In genomic region chr9:31844614-31845013, GRCm38 (mm10) we compare ENCODE assay signal across 15 mouse cellular contexts.
"Had no signal": no experiment of that assay in that cellular context is flagged by ENCODE, and none has a peak within 500 bp of the region (broad histone marks: within the 10 kb centered on the region; RNA-seq: fewer than 3 reads in every experiment).

No protein-coding gene starts in this region.

- H3K4me2 ChIP-seq: liver, embryonic 11.5 days; liver, embryonic 15.5 days; midbrain, embryonic 13.5 days; neural tube, embryonic 15.5 days had no signal

- H3K4me3 ChIP-seq: liver, embryonic 15.5 days; midbrain, embryonic 13.5 days; myocyte; neural tube, embryonic 15.5 days had no signal

- H3K27me3 ChIP-seq: liver, embryonic 15.5 days; midbrain, embryonic 13.5 days; neural tube, embryonic 15.5 days had no signal

- ATAC-seq: inflammation-experienced regulatory T-cells, adult 6 months; lung, postnatal 0 days; midbrain, embryonic 13.5 days had no signal

- H3K36me3 ChIP-seq: liver, embryonic 15.5 days; midbrain, embryonic 13.5 days; neural tube, embryonic 15.5 days had no signal

- DNase-seq: kidney, adult 8-10 months; kidney, postnatal 36 days; layer of hippocampus, adult 9-11 months; left cerebral cortex, postnatal 4 days; lung, adult 2 months; lung, postnatal 36 days; right cerebral cortex, adult 18-20 months; right cerebral cortex, postnatal 25 days had no signal

- H3K9me3 ChIP-seq: liver, embryonic 15.5 days; midbrain, embryonic 13.5 days; neural tube, embryonic 15.5 days had no signal

- H3K4me1 ChIP-seq: liver, embryonic 15.5 days; midbrain, embryonic 13.5 days; neural tube, embryonic 15.5 days had no signal

- H3K9ac ChIP-seq: liver, embryonic 15.5 days; midbrain, embryonic 13.5 days; neural tube, embryonic 15.5 days had no signal

- H3K27ac ChIP-seq: liver, embryonic 15.5 days; midbrain, embryonic 13.5 days; neural tube, embryonic 15.5 days had no signal
